ENCODE assay signal across 1 mouse cellular context in genomic region chr11:101226065-101226701, GRCm38 (mm10).
A peak's percentile ranks its signal among the peaks of the same experiment; 100 is the strongest.
TF ChIP-seq lines count a peak whose summit lies in the region.

Gene Ezh1 (minus strand): TSS chr11:101226463.

TF ChIP-seq in MEL, 35 proteins besides CTCF, POLR2A, EP300 and RAD21 (continued from another document):
- TF ChIP-seq NELFE (IDR thresholded peaks at IDR 0.05; ENCODE audit: low read depth, low read length) (peak; percentile 47), MYB (IDR thresholded peaks at IDR 0.05; ENCODE audit: low read depth, low read length) (no peak), MYC (IDR thresholded peaks at IDR 0.05; ENCODE audit: low read depth, low read length) (no peak), ZNF384 (IDR thresholded peaks at IDR 0.05; ENCODE audit: low read depth, low read length) (no peak)
